Mouse (Mus musculus) kidney, adult 2 months (tissue): Measurements from ENCODE around the gene Cdh5. TPM values are rescaled to one million over a fixed set of nuclear protein-coding genes. Genes with fewer than 3 reads are reported as not detected.
A peak's percentile ranks its signal among the peaks of the same experiment; 100 is the strongest.

ENCODE experiments used
- DNase-seq: peaks from one replicate; pipeline ENCODE4 v3.0.0; 2021
- H3K27ac ChIP-seq: fragments of 200-500 bp; 2 replicates; pipeline ENCODE4 v1.5.1; 2012; ENCODE audit warnings: low read depth, low read length, control low read depth, inconsistent platforms; ENCODE audit not compliant: insufficient read depth
- H3K27me3 ChIP-seq: fragments of 200-500 bp; replicated peaks from 2 replicates; pipeline ENCODE4 v1.6.1; 2012; ENCODE audit warnings: mild to moderate bottlenecking, moderate library complexity, low read length, inconsistent platforms; ENCODE audit not compliant: control insufficient read depth, insufficient read depth
- H3K36me3 ChIP-seq: fragments of 200-500 bp; 2 replicates; pipeline ENCODE4 v1.6.1; 2012; ENCODE audit warnings: mild to moderate bottlenecking, moderate library complexity, low read length, inconsistent platforms; ENCODE audit not compliant: control insufficient read depth, insufficient read depth
- H3K4me1 ChIP-seq: fragments of 200-500 bp; 2 replicates; pipeline ENCODE4 v1.6.1; 2011; ENCODE audit warnings: low read length; ENCODE audit not compliant: control insufficient read depth, insufficient read depth
- H3K4me3 ChIP-seq: fragments of 200-500 bp; 2 replicates; pipeline ENCODE4 v1.5.1; 2011; ENCODE audit warnings: mild to moderate bottlenecking, low read depth, low read length, control low read depth; ENCODE audit not compliant: insufficient read depth
- CTCF ChIP-seq: fragments of 200-500 bp; conservative IDR thresholded peaks from 2 replicates; pipeline ENCODE4 v1.5.1; 2011; ENCODE audit warnings: low read depth, mild to moderate bottlenecking, control low read depth, low read length, moderate library complexity, mixed read lengths; ENCODE audit not compliant: insufficient read depth, insufficient read length
- POLR2A ChIP-seq: fragments of 200-500 bp; IDR thresholded peaks from one replicate; pipeline ENCODE4 v1.6.1; 2011; ENCODE audit warnings: low read depth, low read length, control low read depth
- WGBS: fragments of 180-500 bp; shearing (Covaris S2); methylation state at CpG from one replicate; pipeline ENCODE4 v1.1.7; 2018; 5-methylcytosine and 5-hydroxymethylcytosine counted together
- polyA plus RNA-seq: library from polyadenylated mRNA; depleted of rRNA; stranded (reverse); fragments of >200 nt; gene quantifications from 2 replicates; pipeline ENCODE4 v1.2.3, GENCODE M21; 2012; rRNA removed

Cdh5 gene
- polyA plus RNA-seq, result 45.1 and 48.5 TPM in 2 replicates

- peak within 1 kb of the TSS; percentile 73 for H3K27ac ChIP-seq
- H3K4me1 ChIP-seq, result no peaks in the 10 kb centered on the region
- H3K36me3 ChIP-seq, result no peaks in the 10 kb centered on the region
- H3K4me3 ChIP-seq, result peak within 1 kb of the TSS; percentile 49
- 47% methylated on average over 8 of the region's 8 CpGs for WGBS
- peak; percentile 86 for DNase-seq
- H3K27me3 ChIP-seq, result no peaks in the 10 kb centered on the region
- TF ChIP-seq POLR2A (peak; percentile 33), CTCF (no peak)
Observed at GRCm38 (mm10) chr8:104101415-104101814, at the start of gene Cdh5. Gene Cdh5 (plus strand): TSS chr8:104101625.

GRCm38 (mm10) chr8:104059922-104060321 lies 41.5 kb upstream of the Cdh5 start:
- WGBS, result 70% methylated on average over 5 of the region's 5 CpGs

GRCm38 (mm10) chr8:104060446-104060845 lies 41.0 kb upstream of the Cdh5 start:
- H3K27ac ChIP-seq, result no peak overlapping the region
- no peaks in the 10 kb centered on the region for H3K36me3 ChIP-seq
- no peak for TF ChIP-seq CTCF
- no peak for TF ChIP-seq POLR2A
- no peaks in the 10 kb centered on the region for H3K4me1 ChIP-seq
- no peaks in the 10 kb centered on the region for H3K27me3 ChIP-seq
- WGBS, result 92% methylated on average over 7 of the region's 7 CpGs
- no peak for DNase-seq
- no peak overlapping the region for H3K4me3 ChIP-seq

More at GRCm38 (mm10) chr8:104059922-104060321, 41.5 kb upstream of the Cdh5 start:
- Histone ChIP-seq H3K27ac (no peak overlapping the region), H3K27me3 (no peaks in the 10 kb centered on the region), H3K36me3 (no peaks in the 10 kb centered on the region), H3K4me1 (no peaks in the 10 kb centered on the region), H3K4me3 (no peak overlapping the region)
- TF ChIP-seq POLR2A, result no peak
- no peak for TF ChIP-seq CTCF
- DNase-seq, result no peak

- H3K4me3 ChIP-seq, result no peak overlapping the region
- H3K27ac ChIP-seq, result no peak overlapping the region
- no peak for DNase-seq
- TF ChIP-seq POLR2A (no peak), CTCF (no peak)
- no peaks in the 10 kb centered on the region for H3K4me1 ChIP-seq
- WGBS, result 53% methylated on average over 6 of the region's 6 CpGs
- H3K36me3 ChIP-seq, result no peaks in the 10 kb centered on the region
- no peaks in the 10 kb centered on the region for H3K27me3 ChIP-seq
Observed at GRCm38 (mm10) chr8:104061048-104061988, 40.1 kb upstream of the Cdh5 start.

GRCm38 (mm10) chr8:104061989-104062820 lies 39.2 kb upstream of the Cdh5 start:
- TF ChIP-seq POLR2A, result no peak
- no peaks in the 10 kb centered on the region for H3K27me3 ChIP-seq
- H3K36me3 ChIP-seq, result no peaks in the 10 kb centered on the region
- no peak overlapping the region for H3K4me3 ChIP-seq
- no peak overlapping the region for H3K27ac ChIP-seq
- 49% methylated on average over 15 of the region's 15 CpGs for WGBS
- no peak for DNase-seq
- no peaks in the 10 kb centered on the region for H3K4me1 ChIP-seq

- Histone ChIP-seq H3K4me1 (no peaks in the 10 kb centered on the region), H3K27ac (no peak overlapping the region), H3K36me3 (no peaks in the 10 kb centered on the region), H3K27me3 (no peaks in the 10 kb centered on the region), H3K4me3 (no peak overlapping the region)
- no peak for DNase-seq
- WGBS, result 86% methylated on average over 7 of the region's 7 CpGs
- TF ChIP-seq CTCF (no peak), POLR2A (no peak)
Observed at GRCm38 (mm10) chr8:104065223-104065622, 36.2 kb upstream of the Cdh5 start.

- no peaks in the 10 kb centered on the region for H3K27me3 ChIP-seq
- no peak overlapping the region for H3K27ac ChIP-seq
- DNase-seq, result no peak
- H3K36me3 ChIP-seq, result no peaks in the 10 kb centered on the region
- WGBS, result 91% methylated on average over 9 of the region's 9 CpGs
- no peak overlapping the region for H3K4me3 ChIP-seq
- TF ChIP-seq CTCF (no peak), POLR2A (no peak)
- no peaks in the 10 kb centered on the region for H3K4me1 ChIP-seq
Observed at GRCm38 (mm10) chr8:104065906-104066518, 35.4 kb upstream of the Cdh5 start.
